Mouse (Mus musculus) heart, postnatal 0 days (tissue): ENCODE data around the gene Scgb3a1. TPM values are rescaled to one million over a fixed set of nuclear protein-coding genes. Genes with fewer than 3 reads are reported as not detected.
A peak's percentile ranks its signal among the peaks of the same experiment; 100 is the strongest.

Source experiments
- ATAC-seq: fragments of 200-750 bp; cut with Nextera tagmentation; 2 replicates; pipeline ENCODE4 v1.8.0; 2017; ENCODE audit warnings: low read depth, moderate number of reproducible peaks, moderate library complexity; ENCODE audit not compliant: insufficient read depth
- DNase-seq: peaks from one replicate; pipeline ENCODE4 v3.0.0-alpha.2; 2016; ENCODE audit warnings: low spot score
- H3K27ac ChIP-seq: fragments of 300-500 bp; sonication (generic); 2 replicates; pipeline ENCODE4 v1.5.1; 2014; ENCODE audit warnings: low read depth, mild to moderate bottlenecking
- H3K27me3 ChIP-seq: fragments of 300-500 bp; sonication (generic); 2 replicates; pipeline ENCODE4 v1.6.1; 2014; ENCODE audit warnings: low read length, mixed read lengths; ENCODE audit not compliant: control insufficient read depth, insufficient read depth
- H3K36me3 ChIP-seq: fragments of 300-500 bp; sonication (generic); replicated peaks from 2 replicates; pipeline ENCODE4 v1.6.1; 2014; ENCODE audit warnings: low read length, mixed read lengths; ENCODE audit not compliant: control insufficient read depth, insufficient read depth
- H3K4me1 ChIP-seq: fragments of 300-500 bp; sonication (generic); 2 replicates; pipeline ENCODE4 v1.6.1; 2014; ENCODE audit warnings: antibody characterized with exemption; ENCODE audit not compliant: control insufficient read depth, insufficient read depth
- H3K4me2 ChIP-seq: fragments of 300-500 bp; sonication (generic); 2 replicates; pipeline ENCODE4 v1.6.1; 2014; ENCODE audit warnings: low read depth, mild to moderate bottlenecking, low read length, moderate library complexity
- H3K4me3 ChIP-seq: fragments of 300-500 bp; sonication (generic); 2 replicates; pipeline ENCODE4 v1.5.1; 2014; ENCODE audit warnings: low read depth, low read length
- H3K9ac ChIP-seq: fragments of 300-500 bp; sonication (generic); replicated peaks from 2 replicates; pipeline ENCODE4 v1.6.1; 2014; ENCODE audit warnings: low read depth, low read length, mixed read lengths
- H3K9me3 ChIP-seq: fragments of 300-500 bp; sonication (generic); replicated peaks from 2 replicates; pipeline ENCODE4 v1.6.1; 2016; ENCODE audit warnings: low read length; ENCODE audit not compliant: control insufficient read depth
- CTCF ChIP-seq: IDR thresholded peaks from 2 replicates; pipeline ENCODE4 v1.5.1; 2016; ENCODE audit warnings: antibody characterized with exemption, control low read depth, low read depth
- EP300 ChIP-seq: IDR thresholded peaks from 2 replicates; pipeline ENCODE4 v1.6.1; 2016; ENCODE audit warnings: antibody characterized with exemption, low read depth
- WGBS: fragments of 180-500 bp; shearing (Covaris S2); extraction: QIAGEN DNeasy Blood & Tissue Kit; methylation state at CpG from one replicate; pipeline ENCODE4 v1.1.7; 2014; 5-methylcytosine and 5-hydroxymethylcytosine counted together
- polyA plus RNA-seq: library from polyadenylated mRNA; unstranded; fragments of >200 nt; fragmentation: Nextera tagmentation; extraction: Ambion mirVana; gene quantifications from 2 replicates; pipeline ENCODE4 v1.2.1, GENCODE M21; 2015
- total RNA-seq: library from RNA; depleted of rRNA; stranded (reverse); fragments of >200 nt; gene quantifications from 2 replicates; pipeline ENCODE4 v1.2.3, GENCODE M21; 2014; ENCODE audit warnings: low replicate concordance

Scgb3a1 gene
- total and polyA plus RNA-seq, 2 experiments from 2014 or later, result 2.0 TPM

DNA sequence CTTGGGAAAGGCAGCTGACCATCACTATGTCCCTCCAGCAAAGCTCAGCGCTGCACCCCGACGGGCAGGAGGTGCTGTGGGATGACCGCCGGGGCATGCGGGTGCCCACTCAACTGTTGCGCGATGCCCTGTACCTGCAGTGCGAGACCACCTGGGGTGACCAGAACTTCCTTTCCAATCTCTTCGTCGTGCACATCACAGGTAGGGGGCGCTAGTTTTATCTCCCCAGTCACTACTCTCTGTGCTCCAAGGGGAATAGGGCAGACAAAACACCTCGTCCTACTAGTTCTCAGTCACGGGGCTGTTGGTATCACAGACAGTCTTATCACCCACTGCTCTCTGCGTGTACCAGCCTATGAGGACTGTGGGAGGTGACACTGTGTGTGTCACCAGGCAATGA lies 37.5 kb upstream of the Scgb3a1 start:
- DNase-seq (no peak), ATAC-seq (no peak)
- 62% methylated on average over 15 of the region's 15 CpGs for WGBS
- Histone ChIP-seq H3K4me1 (no peaks in the 10 kb centered on the region; the same call in 1 of the 2 replicates), H3K4me2 (no peak overlapping the region), H3K9me3 (no peaks in the 10 kb centered on the region), H3K27me3 (no peaks in the 10 kb centered on the region), H3K27ac (no peak overlapping the region), H3K4me3 (no peak overlapping the region), H3K9ac (no peak overlapping the region), H3K36me3 (no peaks in the 10 kb centered on the region)
- TF ChIP-seq EP300 (no peak), CTCF (no peak)

DNA sequence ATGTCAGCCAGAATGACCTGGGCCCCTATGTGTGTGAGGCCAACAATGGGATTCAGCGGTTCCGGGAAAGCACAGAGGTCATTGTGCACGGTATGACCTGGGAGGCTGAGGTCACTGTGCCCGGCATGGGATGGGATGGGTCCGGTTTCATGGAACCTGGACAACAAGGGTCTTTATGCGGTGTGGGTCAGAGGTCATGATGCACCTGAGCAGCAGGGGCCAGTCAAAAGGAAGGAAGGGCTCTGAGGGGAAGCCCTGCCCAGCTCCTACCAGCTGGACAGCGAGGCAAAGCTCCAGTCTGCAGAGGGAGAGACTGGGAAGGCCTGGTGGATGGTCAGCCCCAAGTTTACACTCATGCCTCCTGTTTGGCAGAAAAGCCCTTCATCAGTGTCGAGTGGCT lies 36.7 kb upstream of the Scgb3a1 start:
- no peak overlapping the region for H3K9ac ChIP-seq
- H3K4me1 ChIP-seq, result no peaks in the 10 kb centered on the region; the same call in 1 of the 2 replicates
- no peaks in the 10 kb centered on the region for H3K9me3 ChIP-seq
- H3K4me2 ChIP-seq, result no peak overlapping the region
- 0 out of 2 replicates have a peak, but pooled peaks cover 3% of the 10 kb centered on the region for H3K27me3 ChIP-seq
- no peak for TF ChIP-seq CTCF
- TF ChIP-seq EP300, result no peak
- DNase-seq, result no peak
- WGBS, result 80% methylated on average over 8 of the region's 8 CpGs
- no peak overlapping the region for H3K4me3 ChIP-seq
- no peaks in the 10 kb centered on the region for H3K36me3 ChIP-seq
- ATAC-seq, result no peak
- no peak overlapping the region for H3K27ac ChIP-seq

DNA sequence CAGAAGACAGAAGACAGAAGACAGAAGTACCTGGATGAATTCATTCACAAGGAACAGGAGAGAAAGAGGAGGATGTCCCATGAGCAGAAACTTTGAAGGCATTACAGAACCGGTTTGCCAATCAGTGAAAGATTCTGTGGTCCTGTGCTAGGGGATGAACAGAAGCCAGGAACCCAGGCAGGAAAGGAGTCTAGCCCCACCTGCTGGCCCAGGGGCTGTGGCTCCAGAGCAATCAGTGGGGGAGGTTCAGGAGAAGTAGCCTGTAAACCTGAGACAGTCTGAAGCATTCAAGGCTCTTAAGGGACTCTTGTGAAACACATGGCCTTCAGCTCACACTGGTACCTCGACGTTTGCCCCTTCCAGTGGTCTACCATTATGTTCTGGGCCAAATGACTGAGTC lies 32.3 kb upstream of the Scgb3a1 start:
- TF ChIP-seq CTCF (peak; percentile 69), EP300 (no peak)
- Histone ChIP-seq H3K27ac (no peak overlapping the region), H3K27me3 (peaks cover 31% of the 10 kb centered on the region), H3K4me3 (no peak overlapping the region), H3K4me2 (no peak overlapping the region), H3K4me1 (peaks cover 6% of the 10 kb centered on the region; the same call in 1 of the 2 replicates), H3K9me3 (no peaks in the 10 kb centered on the region), H3K36me3 (no peaks in the 10 kb centered on the region), H3K9ac (no peak overlapping the region)
- DNase-seq (peak; percentile 56), ATAC-seq (no peak; the same call in 1 of the 2 replicates)
- WGBS, result 19% methylated on average over 3 of the region's 3 CpGs

DNA sequence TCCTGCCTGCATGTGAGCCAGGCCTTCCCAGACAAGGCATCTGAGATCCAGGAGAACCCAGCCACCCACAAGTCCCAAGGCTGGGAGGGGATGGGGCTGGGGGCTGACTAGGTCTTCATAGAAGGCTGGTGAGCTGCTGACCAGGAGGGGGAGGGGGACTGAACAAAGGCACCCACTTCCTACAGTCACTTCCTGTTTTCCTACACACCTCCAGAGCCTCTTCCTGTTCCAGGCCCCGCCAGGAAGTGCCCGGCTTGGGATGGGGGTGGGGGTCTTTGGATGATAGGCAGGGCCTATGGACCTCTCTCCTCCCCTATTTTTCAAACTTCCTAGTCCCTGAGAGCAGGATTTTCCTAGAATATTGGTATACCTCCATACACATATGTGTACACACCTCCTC lies 31.2 kb upstream of the Scgb3a1 start:
- ATAC-seq (peak; percentile 33; the same call in 1 of the 2 replicates), DNase-seq (no peak)
- Histone ChIP-seq H3K27me3 (peaks cover 31% of the 10 kb centered on the region), H3K4me3 (no peak overlapping the region), H3K9ac (no peak overlapping the region), H3K9me3 (no peaks in the 10 kb centered on the region), H3K36me3 (no peaks in the 10 kb centered on the region), H3K4me1 (peaks cover 6% of the 10 kb centered on the region; the same call in 1 of the 2 replicates), H3K4me2 (no peak overlapping the region), H3K27ac (peak overlapping the region; percentile 15; the same call in 1 of the 2 replicates)
- WGBS, result 50% methylated on average over 2 of the region's 2 CpGs
- no peak for TF ChIP-seq EP300
- TF ChIP-seq CTCF, result no peak

DNA sequence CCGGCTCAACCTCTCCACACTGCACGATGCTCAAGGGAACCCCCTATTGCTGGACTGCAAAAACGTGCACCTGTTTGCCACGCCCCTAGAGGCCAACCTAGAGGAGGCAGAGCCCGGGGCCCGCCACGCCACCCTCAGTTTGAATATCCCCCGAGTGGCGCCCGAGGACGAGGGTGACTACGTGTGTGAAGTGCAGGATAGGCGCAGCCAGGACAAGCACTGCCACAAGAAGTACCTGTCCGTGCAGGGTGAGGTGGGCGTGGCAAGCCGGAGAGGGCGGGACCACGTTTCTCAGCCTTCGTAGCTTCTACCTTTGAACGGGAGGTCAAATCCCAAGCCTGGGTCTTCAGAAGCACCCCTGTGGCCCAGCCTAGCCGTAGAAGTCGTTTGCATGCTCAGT lies 29.3 kb upstream of the Scgb3a1 start:
- Histone ChIP-seq H3K27ac (no peak overlapping the region), H3K27me3 (peaks cover 31% of the 10 kb centered on the region), H3K36me3 (no peaks in the 10 kb centered on the region), H3K4me3 (peak overlapping the region; percentile 11; the same call in 1 of the 2 replicates), H3K4me2 (peak overlapping the region; percentile 37), H3K9me3 (no peaks in the 10 kb centered on the region), H3K9ac (no peak overlapping the region), H3K4me1 (peaks cover 6% of the 10 kb centered on the region; the same call in 1 of the 2 replicates)
- TF ChIP-seq EP300 (no peak), CTCF (no peak)
- 36% methylated on average over 22 of the region's 22 CpGs for WGBS
- no peak for DNase-seq
- ATAC-seq, result no peak

DNA sequence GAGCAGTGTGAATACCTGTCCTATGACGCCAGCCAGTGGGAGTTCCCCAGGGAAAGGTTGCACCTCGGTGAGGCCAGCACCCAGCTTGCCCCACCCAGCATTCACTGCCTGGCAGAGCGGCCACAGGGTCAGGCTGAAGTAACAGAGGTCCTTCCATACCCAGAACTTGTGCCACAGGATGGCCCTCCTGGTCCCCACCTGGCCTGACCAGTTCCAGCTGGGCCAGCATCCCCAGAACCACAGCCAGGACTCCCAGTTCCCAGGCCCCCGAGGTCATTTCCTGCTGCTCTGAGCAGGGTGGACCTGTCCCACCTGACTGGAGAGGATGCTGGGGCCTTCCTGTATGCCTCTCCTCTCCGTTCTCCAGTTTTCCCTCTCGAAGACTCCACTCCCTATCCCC lies 27.7 kb upstream of the Scgb3a1 start:
- H3K27ac ChIP-seq, result no peak overlapping the region
- no peak overlapping the region for H3K4me2 ChIP-seq
- peaks cover 31% of the 10 kb centered on the region for H3K27me3 ChIP-seq
- no peak overlapping the region for H3K4me3 ChIP-seq
- H3K9ac ChIP-seq, result no peak overlapping the region
- H3K4me1 ChIP-seq, result peaks cover 6% of the 10 kb centered on the region; the same call in 1 of the 2 replicates
- H3K36me3 ChIP-seq, result no peaks in the 10 kb centered on the region
- WGBS, result 56% methylated on average over 6 of the region's 6 CpGs
- no peaks in the 10 kb centered on the region for H3K9me3 ChIP-seq
- ATAC-seq, result no peak
- TF ChIP-seq CTCF, result no peak
- no peak for TF ChIP-seq EP300
- DNase-seq, result no peak
